Mouse (Mus musculus): Measurements from ENCODE around the gene Rnf130. TPM values are rescaled to one million over a fixed set of nuclear protein-coding genes. Genes with fewer than 3 reads are reported as not detected.
A peak's percentile ranks its signal among the peaks of the same experiment; 100 is the strongest.

The Rnf130 gene
- polyA plus RNA-seq, 1 experiment, result 60.1 TPM

DNA sequence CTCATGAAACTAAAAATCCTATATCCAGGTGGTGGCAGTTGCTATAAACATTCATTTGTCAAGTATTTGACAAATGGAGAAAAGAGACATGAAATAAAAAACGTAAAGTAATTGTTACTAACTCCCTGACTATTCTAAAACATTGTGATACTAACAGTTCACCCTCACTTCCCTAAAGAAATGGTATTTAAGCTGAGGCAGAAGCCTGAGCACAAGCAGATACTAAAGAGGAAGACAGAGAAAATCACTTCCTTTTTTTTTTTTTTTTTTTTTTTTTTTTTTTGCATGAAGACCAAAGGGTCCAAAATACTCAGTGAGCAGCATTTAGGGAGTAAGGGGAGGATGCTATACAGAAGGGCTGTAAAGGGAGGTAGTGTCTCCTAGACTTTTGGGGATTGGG lies 13.6 kb downstream of the Rnf130 start:
- Histone ChIP-seq H3K36me3 (ENCODE audit: control insufficient read depth, insufficient read depth, low read length) (no peaks in the 10 kb centered on the region), H3K27me3 (replicated peaks; ENCODE audit: control insufficient read depth, insufficient read depth, low read length) (no peaks in the 10 kb centered on the region), H3K27ac (ENCODE audit: insufficient read depth, low read depth, low read length) (no peak overlapping the region), H3K4me3 (ENCODE audit: insufficient read depth, low read depth, low read length) (no peak overlapping the region), H3K4me1 (ENCODE audit: control insufficient read depth, insufficient read depth, low read length) (peaks cover 14% of the 10 kb centered on the region; the same call in 1 of the 2 replicates)
- WGBS, result 84% methylated on average over 1 of the region's 1 CpGs
- no peak for TF ChIP-seq CTCF (conservative IDR thresholded peaks at IDR 0.05; ENCODE audit: insufficient read depth, insufficient read length, low read depth, low read length)
- no peak for TF ChIP-seq POLR2A (IDR thresholded peaks at IDR 0.05; ENCODE audit: low read depth, low read length)
- no peak for DNase-seq

- no peak overlapping the region for H3K27ac ChIP-seq (ENCODE audit: insufficient read depth, low read depth, low read length)
- H3K4me1 ChIP-seq (ENCODE audit: control insufficient read depth, insufficient read depth, low read length), result peaks cover 10% of the 10 kb centered on the region; the same call in 1 of the 2 replicates
- 69% methylated on average over 3 of the region's 3 CpGs for WGBS
- no peaks in the 10 kb centered on the region for H3K36me3 ChIP-seq (ENCODE audit: control insufficient read depth, insufficient read depth, low read length)
- no peak overlapping the region for H3K4me3 ChIP-seq (ENCODE audit: insufficient read depth, low read depth, low read length)
- DNase-seq, result no peak
- no peaks in the 10 kb centered on the region for H3K27me3 ChIP-seq (replicated peaks; ENCODE audit: control insufficient read depth, insufficient read depth, low read length)
- no peak for TF ChIP-seq POLR2A (IDR thresholded peaks at IDR 0.05; ENCODE audit: low read depth, low read length)
- no peak for TF ChIP-seq CTCF (conservative IDR thresholded peaks at IDR 0.05; ENCODE audit: insufficient read depth, insufficient read length, low read depth, low read length)
Measured at GRCm38 (mm10) chr11:50041148-50041547, 16.0 kb downstream of the Rnf130 start.

DNA sequence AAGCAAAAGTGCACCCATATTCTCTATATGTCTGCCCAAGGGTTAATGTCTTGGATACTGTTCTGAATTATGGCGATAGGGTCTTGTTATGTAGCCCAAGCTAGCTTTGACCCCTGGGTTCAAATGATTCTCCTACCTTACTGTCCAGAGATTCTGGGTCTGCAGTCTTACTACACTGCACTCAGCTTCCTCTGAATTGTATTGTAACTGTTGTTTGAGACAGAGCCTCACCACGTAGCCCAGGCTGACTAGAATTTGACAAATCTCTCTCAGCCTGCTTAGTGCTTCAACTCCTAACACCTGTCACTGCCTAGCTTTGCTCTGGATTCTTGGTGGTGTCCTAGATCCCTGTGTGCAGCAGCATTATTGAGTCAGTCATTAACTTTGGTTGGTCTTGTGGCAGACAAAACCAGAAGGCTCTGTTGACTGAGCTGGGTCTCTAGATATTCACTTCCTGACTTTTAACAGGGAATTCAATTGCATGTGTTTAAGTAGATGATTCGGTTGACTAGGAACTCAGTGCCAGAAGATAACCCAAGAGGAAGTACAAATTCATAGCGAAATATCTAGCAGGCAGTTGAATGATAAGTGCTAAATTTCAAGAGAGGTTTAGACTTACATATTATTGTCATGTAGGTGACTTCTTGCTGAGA lies 17.3 kb downstream of the Rnf130 start:
- no peak overlapping the region for H3K27ac ChIP-seq (ENCODE audit: insufficient read depth, low read depth, low read length)

DNA sequence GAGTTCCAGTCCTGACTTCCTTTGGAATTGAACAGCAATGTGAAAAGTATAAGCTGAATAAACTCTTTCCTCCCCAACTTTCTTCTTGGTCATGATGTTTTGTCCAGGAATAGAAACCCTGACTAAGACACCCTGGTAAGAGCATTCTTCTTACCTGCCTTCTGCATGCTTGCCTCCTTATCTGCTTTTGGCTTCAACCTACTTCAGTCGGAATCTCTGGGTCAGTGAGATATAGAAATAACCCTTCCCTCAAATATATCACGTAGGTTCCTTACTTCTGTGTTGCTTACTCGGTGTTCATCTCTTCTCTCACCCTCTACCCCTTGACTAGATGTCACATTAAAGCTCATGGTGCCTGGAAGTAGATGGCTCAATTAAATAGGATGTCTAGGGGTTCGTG lies 19.3 kb downstream of the Rnf130 start:
- no peak for TF ChIP-seq CTCF (conservative IDR thresholded peaks at IDR 0.05; ENCODE audit: insufficient read depth, insufficient read length, low read depth, low read length)
- TF ChIP-seq POLR2A (IDR thresholded peaks at IDR 0.05; ENCODE audit: low read depth, low read length), result no peak
- H3K27me3 ChIP-seq (replicated peaks; ENCODE audit: control insufficient read depth, insufficient read depth, low read length), result no peaks in the 10 kb centered on the region
- WGBS, result 96% methylated on average over 4 of the region's 4 CpGs
- no peaks in the 10 kb centered on the region for H3K36me3 ChIP-seq (ENCODE audit: control insufficient read depth, insufficient read depth, low read length)
- H3K4me3 ChIP-seq (ENCODE audit: insufficient read depth, low read depth, low read length), result no peak overlapping the region
- peaks cover 7% of the 10 kb centered on the region; the same call in 1 of the 2 replicates for H3K4me1 ChIP-seq (ENCODE audit: control insufficient read depth, insufficient read depth, low read length)
- no peak overlapping the region for H3K27ac ChIP-seq (ENCODE audit: insufficient read depth, low read depth, low read length)
- DNase-seq, result no peak

More for the DNA sequence above, 17.3 kb downstream of the Rnf130 start:
- TF ChIP-seq CTCF (conservative IDR thresholded peaks at IDR 0.05; ENCODE audit: insufficient read depth, insufficient read length, low read depth, low read length), result no peak
- TF ChIP-seq POLR2A (IDR thresholded peaks at IDR 0.05; ENCODE audit: low read depth, low read length), result no peak
- 46% methylated on average over 4 of the region's 4 CpGs for WGBS
- Histone ChIP-seq H3K36me3 (ENCODE audit: control insufficient read depth, insufficient read depth, low read length) (no peaks in the 10 kb centered on the region), H3K27me3 (replicated peaks; ENCODE audit: control insufficient read depth, insufficient read depth, low read length) (no peaks in the 10 kb centered on the region), H3K4me1 (ENCODE audit: control insufficient read depth, insufficient read depth, low read length) (peaks cover 9% of the 10 kb centered on the region; the same call in 1 of the 2 replicates), H3K4me3 (ENCODE audit: insufficient read depth, low read depth, low read length) (no peak overlapping the region)
- DNase-seq, result peak; percentile 41

DNA sequence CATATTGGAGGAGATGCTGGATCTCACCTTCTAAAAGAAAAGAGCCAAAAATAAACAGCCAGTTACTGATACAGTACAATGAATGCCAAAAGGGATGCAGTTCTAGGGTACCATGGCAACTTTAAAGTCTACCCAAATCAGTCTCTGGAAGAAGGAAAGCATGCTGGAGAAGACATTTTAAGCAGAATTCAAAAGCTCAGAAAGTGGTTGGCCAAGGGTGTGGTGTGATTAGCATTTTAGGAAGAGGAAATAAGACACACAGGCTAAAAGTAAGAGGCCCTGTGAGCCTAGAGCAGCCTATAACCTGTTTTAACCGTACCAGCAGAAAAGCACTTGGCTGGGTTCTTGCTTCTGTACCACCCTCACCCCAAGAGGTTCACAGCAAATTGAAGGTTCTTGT lies 22.5 kb downstream of the Rnf130 start:
- H3K4me1 ChIP-seq (ENCODE audit: control insufficient read depth, insufficient read depth, low read length), result peaks cover 2% of the 10 kb centered on the region; the same call in 1 of the 2 replicates
- no peak for DNase-seq
- H3K27ac ChIP-seq (ENCODE audit: insufficient read depth, low read depth, low read length), result no peak overlapping the region
- no peaks in the 10 kb centered on the region for H3K27me3 ChIP-seq (replicated peaks; ENCODE audit: control insufficient read depth, insufficient read depth, low read length)
- H3K4me3 ChIP-seq (ENCODE audit: insufficient read depth, low read depth, low read length), result no peak overlapping the region
- WGBS, result 54% methylated on average over 1 of the region's 1 CpGs
- TF ChIP-seq POLR2A (IDR thresholded peaks at IDR 0.05; ENCODE audit: low read depth, low read length) (no peak), CTCF (conservative IDR thresholded peaks at IDR 0.05; ENCODE audit: insufficient read depth, insufficient read length, low read depth, low read length) (no peak)
- no peaks in the 10 kb centered on the region for H3K36me3 ChIP-seq (ENCODE audit: control insufficient read depth, insufficient read depth, low read length)

DNA sequence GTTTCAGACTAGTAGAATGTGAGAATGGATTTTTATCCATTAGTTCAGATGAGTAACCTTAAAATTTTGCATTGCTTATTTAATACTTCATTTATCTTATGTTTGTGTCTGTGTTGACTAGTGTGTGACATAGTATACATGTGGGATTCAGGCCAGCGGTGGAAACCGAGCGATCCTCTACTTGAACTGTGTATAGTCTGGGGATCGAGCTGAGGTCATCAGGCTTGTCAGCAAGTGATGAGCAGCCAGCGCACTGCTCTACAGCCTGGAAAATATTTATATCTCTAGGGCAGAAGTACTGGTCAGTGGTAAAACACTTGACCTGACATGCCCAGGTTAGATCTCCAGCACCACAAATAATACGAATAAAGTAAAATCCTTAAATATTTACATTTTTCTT lies 23.0 kb downstream of the Rnf130 start:
- no peak for DNase-seq
- H3K27me3 ChIP-seq (replicated peaks; ENCODE audit: control insufficient read depth, insufficient read depth, low read length), result no peaks in the 10 kb centered on the region
- no peak for TF ChIP-seq CTCF (conservative IDR thresholded peaks at IDR 0.05; ENCODE audit: insufficient read depth, insufficient read length, low read depth, low read length)
- TF ChIP-seq POLR2A (IDR thresholded peaks at IDR 0.05; ENCODE audit: low read depth, low read length), result no peak
- H3K36me3 ChIP-seq (ENCODE audit: control insufficient read depth, insufficient read depth, low read length), result no peaks in the 10 kb centered on the region
- WGBS, result 53% methylated on average over 6 of the region's 6 CpGs
- no peak overlapping the region for H3K27ac ChIP-seq (ENCODE audit: insufficient read depth, low read depth, low read length)
- peaks cover 2% of the 10 kb centered on the region; the same call in 1 of the 2 replicates for H3K4me1 ChIP-seq (ENCODE audit: control insufficient read depth, insufficient read depth, low read length)
- no peak overlapping the region for H3K4me3 ChIP-seq (ENCODE audit: insufficient read depth, low read depth, low read length)

GRCm38 (mm10) chr11:50050392-50050791 lies 25.2 kb downstream of the Rnf130 start:
- 49% methylated on average over 6 of the region's 6 CpGs for WGBS
- TF ChIP-seq POLR2A (IDR thresholded peaks at IDR 0.05; ENCODE audit: low read depth, low read length), result no peak
- no peak for TF ChIP-seq CTCF (conservative IDR thresholded peaks at IDR 0.05; ENCODE audit: insufficient read depth, insufficient read length, low read depth, low read length)

More at GRCm38 (mm10) chr11:50050392-50050791, 25.2 kb downstream of the Rnf130 start:
- peaks cover 2% of the 10 kb centered on the region; the same call in 1 of the 2 replicates for H3K4me1 ChIP-seq (ENCODE audit: control insufficient read depth, insufficient read depth, low read length)
- peak overlapping the region; percentile 60 for H3K27ac ChIP-seq (ENCODE audit: insufficient read depth, low read depth, low read length)
- no peak overlapping the region for H3K4me3 ChIP-seq (ENCODE audit: insufficient read depth, low read depth, low read length)
- H3K36me3 ChIP-seq (ENCODE audit: control insufficient read depth, insufficient read depth, low read length), result no peaks in the 10 kb centered on the region
- no peaks in the 10 kb centered on the region for H3K27me3 ChIP-seq (replicated peaks; ENCODE audit: control insufficient read depth, insufficient read depth, low read length)
- peak; percentile 55 for DNase-seq

Data from kidney, adult 2 months (tissue).